Mouse (Mus musculus): Measurements from ENCODE around the gene Fcgr4. TPM values are rescaled to one million over a fixed set of nuclear protein-coding genes. Genes with fewer than 3 reads are reported as not detected.
"Not testable (repeated sequence)": the region's sequence is repeated elsewhere in the genome, so short reads cannot be mapped to it uniquely, and the experiment has no call there.

Gene Fcgr4
- polyA plus RNA-seq, 1 experiment from 2014 or later, result 0.22 TPM

GRCm38 (mm10) chr1:171070879-171071278 is 52.2 kb downstream of the Fcgr4 start:
- not testable (repeated sequence) for H3K4me2 ChIP-seq (ENCODE audit: low read depth, low read length); H3K4me1 ChIP-seq (ENCODE audit: control insufficient read depth, insufficient read depth, low read length); H3K36me3 ChIP-seq (replicated peaks; ENCODE audit: control insufficient read depth, insufficient read depth, low read depth, low read length); H3K9ac ChIP-seq (replicated peaks; ENCODE audit: low read length); H3K27ac ChIP-seq (replicated peaks; ENCODE audit: low read depth, low read length); DNase-seq (ENCODE audit: low spot score); H3K9me3 ChIP-seq (replicated peaks; ENCODE audit: control insufficient read depth, low read length); H3K4me3 ChIP-seq (ENCODE audit: low read depth, low read length); ATAC-seq (replicated peaks; ENCODE audit: insufficient number of reproducible peaks, low FRiP score, low TSS enrichment, low read depth)
- 25% methylated on average over 11 of the region's 16 CpGs for WGBS
- H3K27me3 ChIP-seq (ENCODE audit: control insufficient read depth, insufficient read depth, low read length), result peaks cover 22% of the 10 kb centered on the region

DNA sequence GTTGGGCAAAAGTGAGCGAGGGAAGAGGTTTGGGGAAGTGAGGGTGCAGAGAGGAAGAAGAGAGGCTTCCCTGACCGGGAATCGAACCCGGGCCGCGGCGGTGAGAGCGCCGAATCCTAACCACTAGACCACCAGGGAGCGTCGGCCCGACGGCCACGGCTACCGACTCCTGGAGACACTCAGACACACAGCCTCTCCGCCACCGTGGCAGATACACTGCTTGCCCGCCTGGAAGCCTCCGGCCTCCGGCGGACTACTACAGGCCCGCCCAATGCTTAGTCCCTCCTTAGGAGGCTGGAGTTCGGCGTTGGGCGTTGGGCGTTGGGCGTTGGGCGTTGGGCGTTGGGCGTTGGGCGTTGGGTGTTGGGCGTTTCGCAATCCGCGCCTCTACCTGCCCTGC is 53.0 kb downstream of the Fcgr4 start:
- DNase-seq (ENCODE audit: low spot score); H3K4me3 ChIP-seq (ENCODE audit: low read depth, low read length); H3K9me3 ChIP-seq (replicated peaks; ENCODE audit: control insufficient read depth, low read length); H3K4me2 ChIP-seq (ENCODE audit: low read depth, low read length); H3K9ac ChIP-seq (replicated peaks; ENCODE audit: low read length); H3K36me3 ChIP-seq (replicated peaks; ENCODE audit: control insufficient read depth, insufficient read depth, low read depth, low read length); H3K4me1 ChIP-seq (ENCODE audit: control insufficient read depth, insufficient read depth, low read length); H3K27ac ChIP-seq (replicated peaks; ENCODE audit: low read depth, low read length): not testable (repeated sequence)
- H3K27me3 ChIP-seq (ENCODE audit: control insufficient read depth, insufficient read depth, low read length), result peaks cover 22% of the 10 kb centered on the region
- no CpG with 5 or more reads among the region's 35 CpGs for WGBS
- ATAC-seq (replicated peaks; ENCODE audit: insufficient number of reproducible peaks, low FRiP score, low TSS enrichment, low read depth), result peak; percentile 46

DNA sequence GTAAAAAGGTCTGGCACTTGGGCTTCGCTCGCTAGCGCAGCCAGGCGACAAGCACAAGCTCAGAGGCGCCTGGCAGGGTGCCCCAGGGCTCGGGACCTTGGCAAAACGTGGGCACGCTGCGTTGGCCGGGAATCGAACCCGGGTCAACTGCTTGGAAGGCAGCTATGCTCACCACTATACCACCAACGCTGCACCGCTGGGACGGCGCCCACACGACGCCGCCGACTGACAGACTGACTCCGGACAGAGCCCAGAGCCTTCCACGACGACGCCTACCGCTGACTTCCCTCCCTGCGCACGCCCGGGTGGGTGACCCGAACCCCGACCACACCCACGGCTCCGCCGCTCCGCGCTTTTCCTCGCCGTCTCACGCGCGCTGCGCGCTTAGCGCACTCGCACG is 53.5 kb downstream of the Fcgr4 start:
- DNase-seq (ENCODE audit: low spot score); H3K36me3 ChIP-seq (replicated peaks; ENCODE audit: control insufficient read depth, insufficient read depth, low read depth, low read length); H3K9ac ChIP-seq (replicated peaks; ENCODE audit: low read length); H3K9me3 ChIP-seq (replicated peaks; ENCODE audit: control insufficient read depth, low read length); H3K4me1 ChIP-seq (ENCODE audit: control insufficient read depth, insufficient read depth, low read length); H3K4me3 ChIP-seq (ENCODE audit: low read depth, low read length); H3K4me2 ChIP-seq (ENCODE audit: low read depth, low read length); H3K27ac ChIP-seq (replicated peaks; ENCODE audit: low read depth, low read length): not testable (repeated sequence)
- ATAC-seq (replicated peaks; ENCODE audit: insufficient number of reproducible peaks, low FRiP score, low TSS enrichment, low read depth), result peak; percentile 26
- WGBS, result no CpG with 5 or more reads among the region's 45 CpGs
- peaks cover 22% of the 10 kb centered on the region for H3K27me3 ChIP-seq (ENCODE audit: control insufficient read depth, insufficient read depth, low read length)

- H3K4me3 ChIP-seq (ENCODE audit: low read depth, low read length); H3K9ac ChIP-seq (replicated peaks; ENCODE audit: low read length); H3K27ac ChIP-seq (replicated peaks; ENCODE audit: low read depth, low read length); H3K9me3 ChIP-seq (replicated peaks; ENCODE audit: control insufficient read depth, low read length); H3K4me2 ChIP-seq (ENCODE audit: low read depth, low read length); DNase-seq (ENCODE audit: low spot score); H3K4me1 ChIP-seq (ENCODE audit: control insufficient read depth, insufficient read depth, low read length); H3K36me3 ChIP-seq (replicated peaks; ENCODE audit: control insufficient read depth, insufficient read depth, low read depth, low read length): not testable (repeated sequence)
- 20% methylated on average over 4 of the region's 10 CpGs for WGBS
- H3K27me3 ChIP-seq (ENCODE audit: control insufficient read depth, insufficient read depth, low read length), result peaks cover 23% of the 10 kb centered on the region
- ATAC-seq (replicated peaks; ENCODE audit: insufficient number of reproducible peaks, low FRiP score, low TSS enrichment, low read depth), result peak; percentile 19
Observed at GRCm38 (mm10) chr1:171074283-171074682, 55.6 kb downstream of the Fcgr4 start.

- DNase-seq (ENCODE audit: low spot score); ATAC-seq (replicated peaks; ENCODE audit: insufficient number of reproducible peaks, low FRiP score, low TSS enrichment, low read depth): not testable (repeated sequence)
- WGBS, result 71% methylated on average over 3 of the region's 5 CpGs
Observed at GRCm38 (mm10) chr1:171076176-171076575, 57.5 kb downstream of the Fcgr4 start.

DNA sequence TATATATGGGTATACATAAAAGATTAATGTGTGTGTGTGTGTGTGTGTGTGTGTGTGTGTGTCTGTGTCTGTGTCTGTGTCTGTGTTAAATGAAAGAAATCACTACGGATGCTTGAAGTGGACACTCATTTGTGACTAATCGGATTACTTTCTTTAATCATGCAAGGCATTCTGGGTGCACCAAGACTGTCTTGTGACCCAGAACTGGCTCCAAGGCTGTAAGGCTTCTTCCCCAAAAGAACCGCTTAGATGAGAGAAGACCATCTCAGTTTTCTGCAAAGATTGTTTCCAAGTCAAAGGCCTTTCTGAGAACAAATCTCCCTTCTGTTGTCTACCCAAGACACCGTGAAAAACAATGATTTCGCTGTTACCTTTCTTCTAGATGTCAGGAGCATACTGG is 58.5 kb downstream of the Fcgr4 start:
- not testable (repeated sequence) for H3K27ac ChIP-seq (replicated peaks; ENCODE audit: low read depth, low read length); H3K9ac ChIP-seq (replicated peaks; ENCODE audit: low read length); H3K4me3 ChIP-seq (ENCODE audit: low read depth, low read length); H3K4me1 ChIP-seq (ENCODE audit: control insufficient read depth, insufficient read depth, low read length); ATAC-seq (replicated peaks; ENCODE audit: insufficient number of reproducible peaks, low FRiP score, low TSS enrichment, low read depth); H3K36me3 ChIP-seq (replicated peaks; ENCODE audit: control insufficient read depth, insufficient read depth, low read depth, low read length); H3K4me2 ChIP-seq (ENCODE audit: low read depth, low read length); H3K9me3 ChIP-seq (replicated peaks; ENCODE audit: control insufficient read depth, low read length); DNase-seq (ENCODE audit: low spot score)
- WGBS, result 38% methylated on average over 5 of the region's 5 CpGs
- peaks cover 16% of the 10 kb centered on the region for H3K27me3 ChIP-seq (ENCODE audit: control insufficient read depth, insufficient read depth, low read length)

More at GRCm38 (mm10) chr1:171076176-171076575, 57.5 kb downstream of the Fcgr4 start:
- H3K27ac ChIP-seq (replicated peaks; ENCODE audit: low read depth, low read length); H3K4me3 ChIP-seq (ENCODE audit: low read depth, low read length); H3K4me1 ChIP-seq (ENCODE audit: control insufficient read depth, insufficient read depth, low read length); H3K4me2 ChIP-seq (ENCODE audit: low read depth, low read length); H3K9me3 ChIP-seq (replicated peaks; ENCODE audit: control insufficient read depth, low read length); H3K36me3 ChIP-seq (replicated peaks; ENCODE audit: control insufficient read depth, insufficient read depth, low read depth, low read length); H3K9ac ChIP-seq (replicated peaks; ENCODE audit: low read length): not testable (repeated sequence)
- peaks cover 12% of the 10 kb centered on the region for H3K27me3 ChIP-seq (ENCODE audit: control insufficient read depth, insufficient read depth, low read length)

GRCm38 (mm10) chr1:171077955-171078354 is 59.2 kb downstream of the Fcgr4 start:
- not testable (repeated sequence) for H3K4me1 ChIP-seq (ENCODE audit: control insufficient read depth, insufficient read depth, low read length); H3K36me3 ChIP-seq (replicated peaks; ENCODE audit: control insufficient read depth, insufficient read depth, low read depth, low read length); H3K4me2 ChIP-seq (ENCODE audit: low read depth, low read length); H3K27ac ChIP-seq (replicated peaks; ENCODE audit: low read depth, low read length); H3K4me3 ChIP-seq (ENCODE audit: low read depth, low read length); H3K9ac ChIP-seq (replicated peaks; ENCODE audit: low read length); H3K9me3 ChIP-seq (replicated peaks; ENCODE audit: control insufficient read depth, low read length); DNase-seq (ENCODE audit: low spot score)
- H3K27me3 ChIP-seq (ENCODE audit: control insufficient read depth, insufficient read depth, low read length), result peaks cover 16% of the 10 kb centered on the region
- 3% methylated on average over 17 of the region's 27 CpGs for WGBS
- peak; percentile 20 for ATAC-seq (replicated peaks; ENCODE audit: insufficient number of reproducible peaks, low FRiP score, low TSS enrichment, low read depth)

- 24% methylated on average over 12 of the region's 12 CpGs for WGBS
- H3K36me3 ChIP-seq (replicated peaks; ENCODE audit: control insufficient read depth, insufficient read depth, low read depth, low read length); H3K4me3 ChIP-seq (ENCODE audit: low read depth, low read length); H3K27ac ChIP-seq (replicated peaks; ENCODE audit: low read depth, low read length); H3K9me3 ChIP-seq (replicated peaks; ENCODE audit: control insufficient read depth, low read length); H3K9ac ChIP-seq (replicated peaks; ENCODE audit: low read length); ATAC-seq (replicated peaks; ENCODE audit: insufficient number of reproducible peaks, low FRiP score, low TSS enrichment, low read depth); H3K4me2 ChIP-seq (ENCODE audit: low read depth, low read length); DNase-seq (ENCODE audit: low spot score); H3K4me1 ChIP-seq (ENCODE audit: control insufficient read depth, insufficient read depth, low read length): not testable (repeated sequence)
- peaks cover 16% of the 10 kb centered on the region for H3K27me3 ChIP-seq (ENCODE audit: control insufficient read depth, insufficient read depth, low read length)
Observed at GRCm38 (mm10) chr1:171078419-171078818, 59.7 kb downstream of the Fcgr4 start.

Data from embryonic facial prominence, embryonic 11.5 days (tissue).